Mouse (Mus musculus) hindbrain, embryonic 11.5 days (tissue): ENCODE results near the gene Cep350. TPM values are rescaled to one million over a fixed set of nuclear protein-coding genes. Genes with fewer than 3 reads are reported as not detected.
A peak's percentile ranks its signal among the peaks of the same experiment; 100 is the strongest.

Experiments used
- ATAC-seq: fragments of 200-750 bp; cut with Nextera tagmentation; 2 replicates; pipeline ENCODE4 v1.8.0; 2017; ENCODE audit warnings: mild to moderate bottlenecking, moderate TSS enrichment, moderate library complexity; ENCODE audit not compliant: low FRiP score
- DNase-seq: peaks from one replicate; pipeline ENCODE4 v3.0.0-alpha.2; 2015; ENCODE audit warnings: low spot score
- H3K27ac ChIP-seq: fragments of 300-500 bp; sonication (generic); 2 replicates; pipeline ENCODE4 v1.5.1; 2014; ENCODE audit warnings: mild to moderate bottlenecking, low read depth, low read length
- H3K27me3 ChIP-seq: fragments of 300-500 bp; sonication (generic); 2 replicates; pipeline ENCODE4 v1.6.1; 2014; ENCODE audit warnings: mild to moderate bottlenecking, low read length, moderate library complexity, mixed read lengths; ENCODE audit not compliant: control insufficient read depth, insufficient read depth
- H3K36me3 ChIP-seq: fragments of 300-500 bp; sonication (generic); 2 replicates; pipeline ENCODE4 v1.6.1; 2014; ENCODE audit warnings: mild to moderate bottlenecking, low read length, moderate library complexity, mixed read lengths; ENCODE audit not compliant: control insufficient read depth, insufficient read depth
- H3K4me1 ChIP-seq: fragments of 300-500 bp; sonication (generic); replicated peaks from 2 replicates; pipeline ENCODE4 v1.6.1; 2014; ENCODE audit warnings: low read length, mixed read lengths; ENCODE audit not compliant: control insufficient read depth, insufficient read depth
- H3K4me2 ChIP-seq: fragments of 300-500 bp; sonication (generic); replicated peaks from 2 replicates; pipeline ENCODE4 v1.6.1; 2014; ENCODE audit warnings: mild to moderate bottlenecking, low read depth, low read length
- H3K4me3 ChIP-seq: fragments of 300-500 bp; sonication (generic); 2 replicates; pipeline ENCODE4 v1.5.1; 2014; ENCODE audit warnings: low read depth, low read length
- H3K9ac ChIP-seq: fragments of 300-500 bp; sonication (generic); 2 replicates; pipeline ENCODE4 v1.6.1; 2014; ENCODE audit warnings: low read depth, low read length
- H3K9me3 ChIP-seq: fragments of 300-500 bp; sonication (generic); 2 replicates; pipeline ENCODE4 v1.6.1; 2016; ENCODE audit warnings: low read length; ENCODE audit not compliant: control insufficient read depth
- WGBS: fragments of 180-500 bp; shearing (Covaris S2); extraction: QIAGEN DNeasy Blood & Tissue Kit; methylation state at CpG from one replicate; pipeline ENCODE4 v1.1.7; 2014; 5-methylcytosine and 5-hydroxymethylcytosine counted together
- polyA plus RNA-seq: library from polyadenylated mRNA; unstranded; fragments of >200 nt; fragmentation: Nextera tagmentation; extraction: Ambion mirVana; gene quantifications from 2 replicates; pipeline ENCODE4 v1.2.1, GENCODE M21; 2014

The Cep350 gene
- polyA plus RNA-seq, 1 experiment from 2014 or later = 17.5 TPM

GRCm38 (mm10) chr1:155809706-155810442 lies 163.2 kb downstream of the Cep350 start:
- ATAC-seq = peak; percentile 46; the same call in 1 of the 2 replicates
- H3K4me3 ChIP-seq = no peak overlapping the region
- H3K36me3 ChIP-seq = no peaks in the 10 kb centered on the region
- no peak overlapping the region for H3K9ac ChIP-seq
- no peaks in the 10 kb centered on the region for H3K27me3 ChIP-seq
- H3K27ac ChIP-seq = no peak overlapping the region
- no peaks in the 10 kb centered on the region for H3K9me3 ChIP-seq
- 68% methylated on average over 10 of the region's 10 CpGs for WGBS
- no peaks in the 10 kb centered on the region for H3K4me1 ChIP-seq
- peak; percentile 33 for DNase-seq
- no peak overlapping the region for H3K4me2 ChIP-seq

GRCm38 (mm10) chr1:155808261-155808660 lies 164.8 kb downstream of the Cep350 start:
- H3K27me3 ChIP-seq = no peaks in the 10 kb centered on the region
- DNase-seq = no peak
- no peak overlapping the region for H3K27ac ChIP-seq
- H3K4me1 ChIP-seq = no peaks in the 10 kb centered on the region
- WGBS = 98% methylated on average over 4 of the region's 4 CpGs
- H3K36me3 ChIP-seq = no peaks in the 10 kb centered on the region
- no peak overlapping the region for H3K4me2 ChIP-seq
- H3K9me3 ChIP-seq = no peaks in the 10 kb centered on the region
- H3K9ac ChIP-seq = no peak overlapping the region
- no peak for ATAC-seq
- no peak overlapping the region for H3K4me3 ChIP-seq

GRCm38 (mm10) chr1:155805607-155806006 lies 167.4 kb downstream of the Cep350 start:
- H3K27me3 ChIP-seq = no peaks in the 10 kb centered on the region
- no peaks in the 10 kb centered on the region for H3K4me1 ChIP-seq
- WGBS = 93% methylated on average over 9 of the region's 9 CpGs
- no peak overlapping the region for H3K27ac ChIP-seq
- H3K9ac ChIP-seq = no peak overlapping the region
- H3K9me3 ChIP-seq = no peaks in the 10 kb centered on the region
- H3K4me2 ChIP-seq = no peak overlapping the region
- no peak for DNase-seq
- 0 out of 2 replicates have a peak, but pooled peaks cover 2% of the 10 kb centered on the region for H3K36me3 ChIP-seq
- ATAC-seq = no peak
- H3K4me3 ChIP-seq = no peak overlapping the region

DNA sequence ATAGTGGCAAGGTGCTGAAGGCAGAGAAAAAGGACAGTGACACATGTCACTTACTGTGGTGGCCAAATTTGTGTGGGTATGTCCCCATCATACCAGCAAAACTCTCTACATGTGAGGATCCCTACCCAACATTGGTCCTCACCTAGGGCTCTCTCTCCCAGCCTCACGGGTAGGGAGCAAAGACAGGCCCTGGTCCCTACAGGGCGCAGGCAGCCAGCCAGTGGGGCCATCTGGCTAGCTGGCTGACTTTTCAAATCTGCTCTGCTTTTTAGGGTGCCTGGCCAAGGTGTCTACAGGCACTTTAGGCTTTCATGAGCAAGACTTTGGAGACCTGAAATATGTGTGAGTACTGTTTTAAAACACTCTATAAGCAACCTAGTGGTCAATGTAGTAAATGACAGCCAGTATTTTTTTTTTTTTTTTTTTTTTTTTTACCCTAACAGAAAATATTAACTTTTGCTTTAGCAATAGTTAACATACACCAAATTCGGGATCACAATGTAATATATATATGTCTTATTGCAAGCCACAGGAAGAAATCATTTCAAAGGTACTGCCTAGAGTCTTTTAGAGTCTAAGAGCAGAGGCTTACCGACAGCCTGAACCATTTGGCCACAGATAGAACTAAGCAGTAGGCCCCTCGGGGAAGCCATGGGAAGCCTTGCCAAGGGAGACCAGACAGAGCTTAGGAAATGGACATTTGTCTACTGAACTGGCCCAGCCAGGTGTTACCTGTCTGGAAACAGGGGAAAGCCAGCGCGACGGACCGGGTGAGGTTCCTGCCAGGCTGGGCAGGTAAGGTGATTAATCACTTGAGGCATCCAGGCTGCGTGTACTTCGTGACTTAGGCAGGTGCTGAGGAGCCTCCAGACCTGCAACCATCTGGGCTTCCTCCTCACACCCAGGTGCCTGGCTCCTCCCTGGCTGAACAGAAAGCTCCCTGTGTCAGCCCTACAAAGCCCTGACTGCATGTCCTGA lies 171.8 kb downstream of the Cep350 start:
- DNase-seq (no peak), ATAC-seq (no peak)
- H3K4me3 ChIP-seq = no peak overlapping the region
- H3K27me3 ChIP-seq = no peaks in the 10 kb centered on the region
- no peaks in the 10 kb centered on the region for H3K4me1 ChIP-seq
- no peaks in the 10 kb centered on the region for H3K9me3 ChIP-seq
- no peak overlapping the region for H3K4me2 ChIP-seq
- H3K27ac ChIP-seq = no peak overlapping the region
- H3K9ac ChIP-seq = no peak overlapping the region
- WGBS = 93% methylated on average over 11 of the region's 11 CpGs
- 0 out of 2 replicates have a peak, but pooled peaks cover 2% of the 10 kb centered on the region for H3K36me3 ChIP-seq

DNA sequence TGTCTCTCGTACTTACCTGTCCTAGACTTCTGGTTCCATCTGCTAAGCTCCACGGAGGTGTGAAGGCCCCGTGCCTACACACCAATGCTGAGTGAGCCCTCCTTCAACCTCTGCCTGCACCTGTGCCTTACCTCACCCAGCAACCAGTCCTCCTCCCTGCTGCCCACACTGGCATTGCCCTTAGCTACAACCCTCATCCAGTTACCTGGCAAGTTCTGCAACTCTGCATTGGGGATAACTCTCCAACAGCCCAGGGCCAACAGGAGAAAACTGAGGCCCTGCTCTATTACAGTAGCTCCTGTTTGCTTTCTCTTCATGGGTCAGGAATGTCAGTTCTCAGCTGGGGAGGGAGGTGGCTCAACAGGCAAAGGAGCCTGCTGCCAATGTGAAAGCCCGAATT lies 175.1 kb downstream of the Cep350 start:
- H3K27ac ChIP-seq = no peak overlapping the region
- H3K4me2 ChIP-seq = no peak overlapping the region
- H3K4me3 ChIP-seq = no peak overlapping the region
- no peak overlapping the region for H3K9ac ChIP-seq
- H3K9me3 ChIP-seq = no peaks in the 10 kb centered on the region
- WGBS = 89% methylated on average over 4 of the region's 4 CpGs
- H3K4me1 ChIP-seq = no peaks in the 10 kb centered on the region
- ATAC-seq (no peak), DNase-seq (no peak)
- H3K36me3 ChIP-seq = no peaks in the 10 kb centered on the region
- H3K27me3 ChIP-seq = no peaks in the 10 kb centered on the region

- no peak overlapping the region for H3K4me3 ChIP-seq
- H3K27ac ChIP-seq = no peak overlapping the region
- H3K27me3 ChIP-seq = no peaks in the 10 kb centered on the region
- no peaks in the 10 kb centered on the region for H3K9me3 ChIP-seq
- no peak overlapping the region for H3K4me2 ChIP-seq
- H3K4me1 ChIP-seq = no peaks in the 10 kb centered on the region
- no peaks in the 10 kb centered on the region for H3K36me3 ChIP-seq
- no peak for ATAC-seq
- H3K9ac ChIP-seq = no peak overlapping the region
- WGBS = 87% methylated on average over 4 of the region's 4 CpGs
- DNase-seq = no peak
These were observed 175.6 kb downstream of the Cep350 start for GRCm38 (mm10) chr1:155797425-155797824.

DNA sequence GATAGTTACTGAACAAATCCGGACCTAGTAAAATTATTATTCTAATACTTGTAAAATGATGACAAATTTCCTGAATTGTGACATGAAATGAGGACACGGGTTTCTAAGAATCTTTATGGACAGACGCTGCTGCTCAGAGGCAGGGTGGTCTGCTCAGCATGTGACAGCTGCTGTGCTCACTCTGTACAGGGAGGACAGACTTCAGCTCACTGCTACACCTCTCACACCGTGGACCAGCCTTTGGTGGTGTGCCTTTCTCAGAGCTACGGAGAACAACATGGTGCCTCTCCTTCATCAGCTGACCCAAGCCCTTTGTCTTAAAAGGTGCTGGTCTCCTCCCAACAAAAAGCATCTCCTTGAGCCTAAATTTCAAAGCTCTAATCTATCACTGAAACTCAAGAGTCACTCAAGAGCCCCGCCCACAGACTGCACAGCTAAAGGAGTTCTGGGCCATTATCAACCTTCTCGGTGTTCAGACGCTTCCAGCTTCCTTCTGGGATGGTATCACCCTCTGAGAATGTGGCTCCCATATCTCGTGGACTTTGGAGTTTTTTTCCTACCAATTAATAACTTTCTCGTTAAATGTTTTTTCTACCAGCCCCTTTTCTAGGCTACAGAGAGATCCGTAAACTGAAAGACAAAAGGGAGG lies 176.2 kb downstream of the Cep350 start:
- H3K4me1 ChIP-seq = no peaks in the 10 kb centered on the region
- H3K9me3 ChIP-seq = no peaks in the 10 kb centered on the region
- 86% methylated on average over 11 of the region's 11 CpGs for WGBS
- no peak overlapping the region for H3K9ac ChIP-seq
- no peak overlapping the region for H3K27ac ChIP-seq
- ATAC-seq (no peak), DNase-seq (no peak)
- H3K36me3 ChIP-seq = no peaks in the 10 kb centered on the region
- no peak overlapping the region for H3K4me3 ChIP-seq
- H3K4me2 ChIP-seq = no peak overlapping the region
- no peaks in the 10 kb centered on the region for H3K27me3 ChIP-seq

- H3K27me3 ChIP-seq = no peaks in the 10 kb centered on the region
- no peak for ATAC-seq
- no peak for DNase-seq
- no peak overlapping the region for H3K9ac ChIP-seq
- no peaks in the 10 kb centered on the region for H3K9me3 ChIP-seq
- no peak overlapping the region for H3K4me2 ChIP-seq
- H3K4me3 ChIP-seq = no peak overlapping the region
- H3K36me3 ChIP-seq = no peaks in the 10 kb centered on the region
- H3K4me1 ChIP-seq = no peaks in the 10 kb centered on the region
- H3K27ac ChIP-seq = no peak overlapping the region
- 96% methylated on average over 5 of the region's 5 CpGs for WGBS
These were observed 177.2 kb downstream of the Cep350 start for GRCm38 (mm10) chr1:155795791-155796233.
